Mouse (Mus musculus) spleen, adult 18-20 months (tissue): ENCODE results near the gene Il1r1.

Experiments
- DNase-seq, 2 experiments: peaks; one replicate each; pipeline ENCODE4 v3.0.0; 2022; ENCODE audit warnings: mixed read lengths in 2 of 2

The Il1r1 gene

GRCm38 (mm10) chr1:40324955-40325702 is 100.2 kb downstream of the Il1r1 start:
- no peak for DNase-seq

GRCm38 (mm10) chr1:40325711-40326327 is 100.9 kb downstream of the Il1r1 start:
- no peak for DNase-seq

- no peak for DNase-seq
Measured at GRCm38 (mm10) chr1:40327604-40328003, 102.7 kb downstream of the Il1r1 start.

- DNase-seq, result no peak
Measured at GRCm38 (mm10) chr1:40329526-40329925, 104.6 kb downstream of the Il1r1 start.

GRCm38 (mm10) chr1:40330181-40330580 is 105.3 kb downstream of the Il1r1 start:
- no peak for DNase-seq

GRCm38 (mm10) chr1:40339346-40339745 is 114.5 kb downstream of the Il1r1 start:
- DNase-seq, result no peak

GRCm38 (mm10) chr1:40340102-40340501 is 115.2 kb downstream of the Il1r1 start:
- no peak for DNase-seq

GRCm38 (mm10) chr1:40352158-40352903 is 127.5 kb downstream of the Il1r1 start:
- DNase-seq, result no peak

- no peak for DNase-seq
Measured at GRCm38 (mm10) chr1:40352904-40353286, 128.0 kb downstream of the Il1r1 start.

- DNase-seq, result no peak
Measured at GRCm38 (mm10) chr1:40354665-40355064, 129.8 kb downstream of the Il1r1 start.

- DNase-seq, result no peak
Measured at GRCm38 (mm10) chr1:40355431-40355843, 130.6 kb downstream of the Il1r1 start.

- DNase-seq, result no peak
Measured at GRCm38 (mm10) chr1:40355904-40356521, 131.1 kb downstream of the Il1r1 start.

- no peak for DNase-seq
Measured at GRCm38 (mm10) chr1:40357921-40358320, 133.0 kb downstream of the Il1r1 start.

- no peak for DNase-seq
Measured at GRCm38 (mm10) chr1:40358351-40358750, 133.5 kb downstream of the Il1r1 start.

- DNase-seq, result no peak
Measured at GRCm38 (mm10) chr1:40358771-40359181, 133.9 kb downstream of the Il1r1 start.

GRCm38 (mm10) chr1:40359731-40360130 is 134.9 kb downstream of the Il1r1 start:
- no peak for DNase-seq

GRCm38 (mm10) chr1:40360969-40361368 is 136.1 kb downstream of the Il1r1 start:
- DNase-seq, result no peak

- DNase-seq, result no peak
Measured at GRCm38 (mm10) chr1:40361596-40361995, 136.7 kb downstream of the Il1r1 start.

GRCm38 (mm10) chr1:40362784-40363183 is 137.9 kb downstream of the Il1r1 start:
- DNase-seq, result no peak
